Mouse (Mus musculus) ES-CJ7 (cell line): ENCODE results near the gene Tgm2.

Experiments
- DNase-seq: peaks from one replicate; pipeline ENCODE4 v3.0.0; 2011; ENCODE audit warnings: low read depth, low spot score

The Tgm2 gene

DNA sequence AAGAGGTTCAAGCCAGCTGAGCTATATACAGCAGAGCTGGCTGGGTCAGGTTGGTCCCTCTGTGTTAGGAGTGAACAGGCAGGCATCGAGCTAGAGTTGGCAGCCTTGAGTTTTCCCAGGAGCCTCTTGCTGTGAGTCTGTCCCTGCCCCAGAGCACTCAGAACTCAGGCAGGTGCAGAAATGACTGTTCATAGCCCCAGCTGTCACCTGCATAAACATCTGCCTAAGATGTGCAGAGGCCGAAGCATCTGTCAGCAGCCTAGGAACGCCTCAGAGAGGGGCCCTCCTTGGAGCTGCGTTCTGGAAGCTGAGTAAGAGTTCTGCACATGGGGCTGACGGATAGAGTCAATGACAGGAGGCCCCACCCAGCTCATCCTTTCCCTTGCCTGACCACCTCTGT is 31.3 kb downstream of the Tgm2 start:
- DNase-seq: no peak

GRCm38 (mm10) chr2:158113591-158114257 is 32.5 kb downstream of the Tgm2 start:
- no peak for DNase-seq

- DNase-seq: no peak
These were observed 36.7 kb downstream of the Tgm2 start for GRCm38 (mm10) chr2:158109516-158109915.

- DNase-seq: peak; percentile 31
These were observed 39.2 kb downstream of the Tgm2 start for GRCm38 (mm10) chr2:158106947-158107587.

DNA sequence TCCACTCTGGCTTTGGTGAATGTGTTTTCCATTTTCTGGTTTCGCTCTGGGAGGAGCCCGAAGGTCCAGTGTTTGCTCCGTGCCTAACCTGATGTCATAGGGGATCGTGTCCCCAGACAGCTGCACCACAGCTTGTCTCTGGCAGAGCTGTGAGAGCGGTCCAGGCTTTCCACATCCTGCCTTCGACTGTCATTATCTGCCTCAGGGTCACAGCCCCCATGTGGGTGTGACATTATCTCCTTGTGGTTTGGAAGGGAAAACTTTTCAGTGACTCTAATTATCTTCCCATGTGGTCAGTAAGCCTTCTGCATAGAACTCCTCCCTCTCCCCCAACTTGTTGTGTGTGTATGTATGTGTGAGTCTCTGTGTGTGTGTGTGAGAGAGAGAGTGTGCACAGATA is 40.6 kb downstream of the Tgm2 start:
- no peak for DNase-seq

DNA sequence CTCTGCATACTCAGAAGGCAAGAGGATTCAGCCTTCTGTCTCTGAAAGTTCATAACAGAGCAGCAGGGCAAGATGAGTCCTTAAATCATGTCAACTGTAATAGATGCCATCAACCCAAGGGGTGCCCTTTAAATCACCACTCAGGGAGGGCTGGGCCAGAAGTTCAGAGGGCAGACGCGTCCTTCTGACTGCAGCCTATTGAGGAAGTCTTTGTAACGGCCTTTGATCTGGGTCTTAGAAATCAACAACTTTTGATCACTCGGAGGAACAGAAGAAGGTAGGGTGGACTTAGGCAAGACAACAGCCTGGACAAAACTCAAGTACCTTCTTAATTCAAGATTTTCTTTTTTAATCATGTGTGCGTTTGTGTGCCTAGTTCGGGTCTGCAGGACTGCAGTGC is 41.3 kb downstream of the Tgm2 start:
- no peak for DNase-seq

DNA sequence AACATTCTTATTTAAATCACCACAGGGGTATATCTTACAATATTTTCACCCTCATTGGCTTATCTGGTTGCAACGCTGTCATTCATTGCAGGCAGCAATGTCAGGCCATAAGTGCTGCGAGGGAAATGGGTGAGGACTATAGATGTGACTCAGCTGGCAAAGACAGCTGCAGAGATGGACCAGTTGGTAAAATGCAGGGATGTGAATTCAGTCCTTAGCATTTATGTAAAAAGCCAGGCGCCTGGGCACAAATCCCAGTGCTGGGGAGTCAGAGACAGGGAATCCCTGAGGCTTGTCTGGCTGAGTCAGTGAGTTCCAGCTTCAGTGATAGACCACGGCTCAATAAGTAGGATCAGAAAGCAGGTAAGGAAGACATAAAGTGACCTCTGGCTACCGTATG is 44.5 kb downstream of the Tgm2 start:
- DNase-seq: no peak

- DNase-seq: no peak
These were observed 46.7 kb downstream of the Tgm2 start for GRCm38 (mm10) chr2:158099537-158099936.

- no peak for DNase-seq
These were observed 47.5 kb downstream of the Tgm2 start for GRCm38 (mm10) chr2:158098730-158099129.

DNA sequence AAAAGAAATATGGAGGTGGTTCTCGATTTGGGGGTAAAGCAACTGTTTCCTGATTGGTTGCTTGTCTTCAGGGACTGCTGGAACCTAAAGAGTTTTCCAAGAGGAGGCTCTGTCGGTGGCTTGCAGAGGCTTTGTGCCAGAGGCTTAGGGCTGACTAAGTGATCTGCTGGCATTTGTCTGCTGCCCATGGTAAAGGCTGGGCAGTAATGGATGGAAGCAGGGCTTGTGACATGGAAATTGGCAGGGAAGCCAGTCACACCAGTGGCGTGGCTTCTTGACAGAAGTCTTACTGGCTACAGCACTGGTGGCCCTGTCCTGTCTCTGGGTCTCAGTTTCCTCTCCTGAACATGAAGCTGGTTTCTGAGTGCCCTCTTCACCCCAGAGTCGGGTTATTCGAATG is 49.2 kb downstream of the Tgm2 start:
- DNase-seq: no peak

GRCm38 (mm10) chr2:158094846-158095245 is 51.4 kb downstream of the Tgm2 start:
- no peak for DNase-seq

DNA sequence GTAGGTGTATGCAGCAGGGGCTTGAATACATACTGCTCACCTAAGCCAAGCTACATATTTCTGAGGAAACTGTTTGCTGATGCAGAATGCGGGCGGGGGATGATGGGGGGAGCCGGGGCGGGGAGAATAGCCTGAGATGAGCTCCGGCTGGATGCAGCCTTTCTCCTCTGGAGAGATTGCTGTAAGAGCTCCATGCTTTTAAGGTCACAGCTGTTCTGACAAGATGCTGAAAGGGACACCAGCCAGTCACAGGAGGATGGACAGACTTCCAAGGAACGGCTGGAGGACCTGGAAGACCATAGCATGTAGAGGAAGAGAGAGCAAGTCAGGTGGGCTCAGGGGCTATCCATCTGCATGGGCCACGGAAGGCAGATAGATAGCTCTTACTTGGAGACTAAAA is 51.9 kb downstream of the Tgm2 start:
- no peak for DNase-seq

DNA sequence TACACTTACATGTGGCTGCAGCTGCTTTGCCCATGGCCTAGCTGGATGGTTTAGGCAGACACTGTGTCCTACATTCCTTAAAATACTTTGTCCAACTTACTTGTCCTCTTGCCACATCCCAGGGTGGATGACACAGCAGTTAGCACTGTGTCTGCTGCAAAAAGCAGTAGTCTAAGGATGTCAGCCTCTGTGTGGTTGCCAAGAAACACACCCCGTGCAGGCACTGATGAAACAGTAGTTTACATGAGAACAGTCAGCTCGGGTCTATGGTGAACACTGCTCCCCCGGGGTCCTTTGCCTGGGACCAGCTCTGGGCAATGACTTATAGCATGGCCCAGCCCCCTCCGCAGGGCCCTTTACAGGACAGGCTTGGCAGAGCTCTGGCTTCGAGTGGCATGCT is 52.9 kb downstream of the Tgm2 start:
- DNase-seq: no peak

DNA sequence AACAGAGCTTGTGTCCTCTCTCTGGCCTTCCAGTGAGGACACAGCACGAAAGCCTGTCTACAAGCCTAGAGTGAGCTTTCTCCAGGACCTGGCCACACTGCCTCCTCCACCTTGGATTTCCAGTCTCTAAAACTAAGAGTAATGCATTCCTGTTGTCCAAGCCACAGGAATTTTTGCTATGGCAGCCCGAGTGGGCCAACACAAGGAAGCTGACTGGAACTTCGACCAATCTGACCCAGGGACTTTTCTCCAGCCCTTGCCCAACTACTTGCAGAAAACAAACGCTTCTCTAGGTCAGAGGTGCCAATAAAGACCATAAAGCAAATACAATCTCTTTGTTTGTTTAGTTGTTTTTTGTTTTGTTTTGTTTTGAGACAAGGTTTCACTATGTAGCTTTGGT is 56.1 kb downstream of the Tgm2 start:
- DNase-seq: no peak

DNA sequence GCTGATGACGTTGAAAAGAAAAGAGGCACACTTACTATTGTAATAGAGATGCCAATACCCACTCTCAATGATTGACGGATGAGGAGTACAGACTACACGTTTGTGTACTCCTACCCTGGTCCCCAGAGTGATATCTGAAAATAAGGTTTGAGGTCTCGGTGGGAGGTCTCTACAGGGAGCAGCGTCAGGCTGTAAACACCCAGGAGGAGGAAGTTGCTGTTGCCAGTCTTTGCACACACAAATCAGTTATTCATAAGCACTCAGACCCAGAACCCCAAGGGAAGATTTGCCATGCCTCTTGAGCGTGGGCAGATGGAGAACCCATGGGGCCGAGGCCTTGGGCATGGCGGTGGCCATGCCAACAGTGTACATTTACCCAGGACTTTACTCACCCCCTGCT is 61.8 kb downstream of the Tgm2 start:
- DNase-seq: no peak

GRCm38 (mm10) chr2:158080622-158081241 is 65.5 kb downstream of the Tgm2 start:
- no peak for DNase-seq

DNA sequence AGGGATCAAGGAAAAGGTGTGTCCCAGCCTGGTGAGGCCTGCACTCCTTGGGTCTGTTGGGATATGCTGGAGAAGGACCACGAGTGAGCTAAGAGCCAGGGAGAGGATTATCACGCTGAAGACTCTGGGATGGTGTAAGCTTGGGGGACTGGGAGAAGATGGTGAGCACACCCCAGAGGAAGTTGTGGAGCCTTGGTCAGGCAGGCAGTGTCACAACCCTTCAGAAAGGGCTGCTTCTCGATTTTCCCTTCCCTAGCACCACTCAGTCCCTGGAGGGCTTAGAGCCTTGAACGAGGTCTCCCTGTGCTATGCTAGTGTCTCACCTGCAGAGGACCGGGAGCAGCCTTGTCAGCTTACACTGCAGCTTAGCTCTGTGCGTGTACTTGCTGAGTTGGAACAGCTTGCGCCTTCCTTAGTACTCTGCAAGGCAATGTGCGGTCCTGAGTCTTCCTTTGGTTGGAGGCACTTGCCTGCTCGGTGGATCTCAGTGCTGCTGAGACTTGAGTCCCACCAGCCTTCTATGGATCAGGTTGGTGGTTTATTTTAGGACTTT is 66.3 kb downstream of the Tgm2 start:
- peak; percentile 51 for DNase-seq

- DNase-seq: no peak
These were observed 67.3 kb downstream of the Tgm2 start for GRCm38 (mm10) chr2:158078971-158079370.

DNA sequence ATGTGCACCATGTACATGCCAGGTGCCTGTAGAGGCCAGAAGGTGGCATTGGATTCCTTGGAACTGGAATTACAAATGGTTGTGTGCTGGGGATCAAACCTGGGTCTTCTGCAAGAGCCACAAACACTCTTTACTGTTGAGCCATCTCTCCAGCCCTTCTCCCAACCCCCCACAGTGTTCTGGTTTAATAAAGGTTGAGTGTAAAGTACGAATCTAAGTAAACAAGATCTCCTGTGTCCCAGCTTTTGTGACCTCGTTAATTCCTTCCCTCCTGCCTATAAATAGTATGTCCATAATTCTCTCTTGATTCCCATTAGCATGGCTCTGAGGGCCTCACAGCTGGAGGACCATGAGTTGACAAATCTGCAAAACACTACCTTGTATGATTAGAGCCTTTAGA is 68.3 kb downstream of the Tgm2 start:
- DNase-seq: no peak

- DNase-seq: no peak
These were observed 69.5 kb downstream of the Tgm2 start for GRCm38 (mm10) chr2:158076690-158077089.

- no peak for DNase-seq
These were observed 71.4 kb downstream of the Tgm2 start for GRCm38 (mm10) chr2:158074835-158075234.

GRCm38 (mm10) chr2:158071633-158071995 is 74.6 kb downstream of the Tgm2 start:
- DNase-seq: no peak
